Mouse (Mus musculus) neural tube, embryonic 13.5 days (tissue): Measurements from ENCODE around the gene Olfr1354. TPM values are rescaled to one million over a fixed set of nuclear protein-coding genes. Genes with fewer than 3 reads are reported as not detected.
"Not testable (repeated sequence)": the region's sequence is repeated elsewhere in the genome, so short reads cannot be mapped to it uniquely, and the experiment has no call there.

Source experiments
- ATAC-seq: fragments of 200-750 bp; cut with Nextera tagmentation; 2 replicates; pipeline ENCODE4 v1.8.0; 2017; ENCODE audit warnings: low read depth, mild to moderate bottlenecking, moderate TSS enrichment, moderate library complexity
- H3K27ac ChIP-seq: fragments of 300-500 bp; sonication (generic); replicated peaks from 2 replicates; pipeline ENCODE4 v1.5.1; 2015; ENCODE audit warnings: moderate library complexity, mild to moderate bottlenecking, inconsistent platforms
- H3K27me3 ChIP-seq: fragments of 300-500 bp; sonication (generic); 2 replicates; pipeline ENCODE4 v1.6.1; 2015; ENCODE audit warnings: mild to moderate bottlenecking, inconsistent platforms
- H3K36me3 ChIP-seq: fragments of 300-500 bp; sonication (generic); 2 replicates; pipeline ENCODE4 v1.6.1; 2015; ENCODE audit warnings: mild to moderate bottlenecking, inconsistent platforms
- H3K4me1 ChIP-seq: fragments of 300-500 bp; sonication (generic); replicated peaks from 2 replicates; pipeline ENCODE4 v1.6.1; 2015; ENCODE audit warnings: inconsistent platforms
- H3K4me2 ChIP-seq: fragments of 300-500 bp; sonication (generic); 2 replicates; pipeline ENCODE4 v1.6.1; 2015; ENCODE audit warnings: inconsistent platforms, mild to moderate bottlenecking, moderate library complexity
- H3K4me3 ChIP-seq: fragments of 300-500 bp; sonication (generic); 2 replicates; pipeline ENCODE4 v1.5.1; 2015; ENCODE audit warnings: mild to moderate bottlenecking, inconsistent platforms
- H3K9ac ChIP-seq: fragments of 300-500 bp; sonication (generic); 2 replicates; pipeline ENCODE4 v1.6.1; 2015; ENCODE audit warnings: moderate library complexity, mild to moderate bottlenecking, inconsistent platforms
- H3K9me3 ChIP-seq: fragments of 300-500 bp; sonication (generic); 2 replicates; pipeline ENCODE4 v1.6.1; 2016; ENCODE audit warnings: inconsistent platforms
- WGBS: fragments of 180-500 bp; shearing (Covaris S2); methylation state at CpG from one replicate; pipeline ENCODE4 v1.1.7; 2015; 5-methylcytosine and 5-hydroxymethylcytosine counted together
- polyA plus RNA-seq: library from polyadenylated mRNA; unstranded; fragments of >200 nt; fragmentation: Nextera tagmentation; extraction: Ambion mirVana; gene quantifications from 2 replicates; pipeline ENCODE4 v1.2.1, GENCODE M21; 2015

The Olfr1354 gene
- not detected in 2 replicates for polyA plus RNA-seq

DNA sequence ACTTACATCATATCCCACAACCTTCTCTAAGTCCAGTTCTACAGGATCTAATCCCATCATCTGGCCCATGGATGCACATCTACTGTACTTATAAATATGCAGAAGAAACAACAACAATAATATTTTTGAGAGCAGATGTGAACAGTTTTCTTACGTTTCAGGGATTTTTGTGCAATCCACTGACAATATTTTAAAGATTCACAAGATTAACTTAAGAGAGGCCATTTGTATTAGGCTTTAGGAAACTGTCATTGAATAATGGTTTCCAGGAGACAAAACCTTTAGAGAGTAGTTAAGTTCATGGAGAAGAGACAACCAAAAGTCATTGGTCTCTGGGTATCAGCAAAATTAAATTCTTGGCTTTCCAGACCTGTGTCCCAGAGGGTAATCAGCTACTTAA, at the start of gene Olfr1354:
Olfr1354 (plus strand) TSS at position 301 of the 400 bp plus-strand sequence.
- not testable (repeated sequence) for H3K27ac ChIP-seq, H3K27me3 ChIP-seq, H3K36me3 ChIP-seq, ATAC-seq, H3K4me1 ChIP-seq, H3K9ac ChIP-seq, H3K4me2 ChIP-seq, H3K4me3 ChIP-seq, H3K9me3 ChIP-seq
- 85% methylated on average over 1 of the region's 1 CpGs for WGBS

DNA sequence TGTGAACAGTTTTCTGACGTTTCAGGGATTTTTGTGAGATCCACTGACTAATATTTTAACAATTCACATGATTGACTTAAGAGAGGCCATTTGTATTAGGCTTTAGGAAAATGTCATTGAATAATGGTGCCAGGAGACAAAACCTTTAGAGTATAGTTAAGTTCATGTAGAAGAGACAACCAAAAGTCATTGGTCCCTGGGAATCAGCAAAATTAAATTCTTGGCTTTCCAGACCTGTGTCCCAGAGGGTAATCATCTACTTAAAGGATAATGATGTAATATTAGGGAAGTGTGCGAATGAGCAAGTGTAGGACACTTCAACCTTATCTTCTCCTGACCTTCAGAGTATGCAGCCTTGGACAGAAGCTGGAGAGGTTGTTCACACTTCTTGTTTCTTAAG, 37.7 kb upstream of the Olfr1354 start, which contains the start of gene Olfr1355:
Olfr1355 (plus strand) TSS at position 301 of the 400 bp plus-strand sequence.
- WGBS = 73% methylated on average over 2 of the region's 2 CpGs
- Histone ChIP-seq H3K27ac (no peak within 1 kb of the TSS), H3K27me3 (no peaks in the 10 kb centered on the region), H3K9ac (no peak within 1 kb of the TSS), H3K4me1 (no peaks in the 10 kb centered on the region), H3K4me3 (no peak within 1 kb of the TSS), H3K36me3 (no peaks in the 10 kb centered on the region), H3K9me3 (peaks cover 15% of the 10 kb centered on the region), H3K4me2 (no peak within 1 kb of the TSS)
- no peak for ATAC-seq

DNA sequence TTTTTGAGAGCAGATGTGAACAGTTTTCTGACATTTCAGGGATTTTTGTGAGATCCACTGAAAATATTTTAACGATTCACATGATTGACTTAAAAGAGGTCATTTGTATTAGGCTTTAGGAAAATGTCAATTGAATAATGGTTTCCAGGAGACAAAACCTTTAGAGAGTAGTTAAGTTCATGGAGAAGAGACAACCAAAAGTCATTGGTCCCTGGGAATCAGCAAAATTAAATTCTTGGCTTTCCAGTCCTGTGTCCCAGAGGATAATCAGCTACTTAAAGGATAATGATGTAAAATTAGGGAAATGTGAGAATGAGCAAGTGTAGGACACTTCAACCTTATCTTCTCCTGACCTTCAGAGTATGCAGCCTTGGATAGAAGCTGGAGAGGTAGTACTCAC, 37.4 kb downstream of the Olfr1354 start, which contains the start of gene Olfr8:
Olfr8 (plus strand) TSS at position 301 of the 400 bp plus-strand sequence.
- WGBS = 88% methylated on average over 1 of the region's 1 CpGs
- H3K4me3 ChIP-seq, ATAC-seq, H3K27me3 ChIP-seq, H3K9me3 ChIP-seq, H3K36me3 ChIP-seq, H3K4me2 ChIP-seq, H3K9ac ChIP-seq, H3K27ac ChIP-seq, H3K4me1 ChIP-seq: not testable (repeated sequence)

DNA sequence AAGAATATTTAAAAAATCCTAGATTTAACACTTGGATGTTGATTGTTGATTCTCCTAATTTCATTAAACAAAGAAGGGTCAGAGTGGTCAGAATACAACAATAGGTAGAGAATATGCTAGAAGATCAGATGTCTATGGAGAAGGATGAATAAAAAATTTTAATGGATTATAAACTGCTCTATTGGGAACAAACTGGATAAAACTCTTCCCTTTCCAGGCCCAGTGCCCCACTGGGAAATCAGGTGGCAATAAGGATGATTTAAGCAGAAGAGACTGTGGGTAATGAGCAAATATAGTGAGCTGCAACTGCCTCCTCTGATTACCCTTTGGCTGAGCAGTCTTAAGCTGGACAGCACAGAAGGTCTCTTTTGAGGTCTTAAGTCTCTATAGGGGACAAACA, 50.0 kb downstream of the Olfr1354 start, which contains the start of gene Olfr1353:
Olfr1353 (plus strand) TSS at position 301 of the 400 bp plus-strand sequence.
- H3K4me2 ChIP-seq, H3K9me3 ChIP-seq, H3K36me3 ChIP-seq, H3K27ac ChIP-seq, H3K4me1 ChIP-seq, H3K9ac ChIP-seq, ATAC-seq, H3K27me3 ChIP-seq, H3K4me3 ChIP-seq: not testable (repeated sequence)

Other genes with a start within 250 kb of the Olfr1354 start
- not detected in 2 replicates for gene Casp14, start 194.9 kb upstream of the Olfr1354 start, polyA plus RNA-seq
- gene Ccdc105, start 160.1 kb upstream of the Olfr1354 start, polyA plus RNA-seq = 0.11 and 0.18 TPM in 2 replicates
- 7.2 and 7.8 TPM in 2 replicates for gene Slc1a6, start 132.7 kb upstream of the Olfr1354 start, polyA plus RNA-seq
- not detected in 2 replicates for gene Olfr1356, start 61.0 kb upstream of the Olfr1354 start, polyA plus RNA-seq
- gene Olfr1355, start 37.6 kb upstream of the Olfr1354 start, polyA plus RNA-seq = not detected in 2 replicates
- gene Olfr8, start 37.5 kb downstream of the Olfr1354 start, polyA plus RNA-seq = not detected in 2 replicates
- gene Olfr1353, start 50.1 kb downstream of the Olfr1354 start, polyA plus RNA-seq = not detected in 2 replicates
- not detected in 2 replicates for gene Olfr1352, start 67.9 kb downstream of the Olfr1354 start, polyA plus RNA-seq
- gene Olfr1351, start 99.3 kb downstream of the Olfr1354 start, polyA plus RNA-seq = not detected in 2 replicates
- gene Olfr57, start 115.6 kb downstream of the Olfr1354 start, polyA plus RNA-seq = 0.31 and 0.54 TPM in 2 replicates
- 47.0 and 51.2 TPM in 2 replicates for gene 2610008E11Rik, start 184.4 kb downstream of the Olfr1354 start, polyA plus RNA-seq
- gene Vmn2r80, start 235.6 kb downstream of the Olfr1354 start, polyA plus RNA-seq = not detected in 2 replicates